In genomic region chr7:51771895-51772871, GRCm38 (mm10) we compare ENCODE assay signal across 9 mouse cellular contexts.
DNase-seq lines count a peak whose midpoint lies in the region; ATAC-seq and TF ChIP-seq lines count a peak whose summit lies in the region.
"Had no signal": no experiment of that assay in that cellular context is flagged by ENCODE, and none has a peak within 500 bp of the region (broad histone marks: within the 10 kb centered on the region; RNA-seq: fewer than 3 reads in every experiment).

No protein-coding gene starts in this region.

- H3K27ac ChIP-seq in hindbrain, embryonic 13.5 days: peak overlapping the region; percentile 91
- H3K27ac ChIP-seq in liver, embryonic 12.5 days: no peak overlapping the region
- H3K27ac ChIP-seq: liver, embryonic 13.5 days had no signal

- no peak overlapping the region for H3ac ChIP-seq in myocyte (ENCODE audit: control insufficient read depth, insufficient read length)

- WGBS in hindbrain, embryonic 13.5 days: 48% methylated on average over 8 of the region's 8 CpGs
- 69% methylated on average over 8 of the region's 8 CpGs for WGBS in liver, embryonic 12.5 days (ENCODE audit: insufficient replicate concordance)

- ATAC-seq in hindbrain, embryonic 13.5 days (ENCODE audit: low FRiP score): peak; percentile 92
- no peak for ATAC-seq in liver, embryonic 12.5 days

- peak overlapping the region; percentile 39 for H3K9ac ChIP-seq in hindbrain, embryonic 13.5 days
- no peak overlapping the region for H3K9ac ChIP-seq in liver, embryonic 12.5 days
- H3K9ac ChIP-seq: liver, embryonic 13.5 days had no signal

- no peak overlapping the region for H3K4me3 ChIP-seq in hindbrain, embryonic 13.5 days
- no peak overlapping the region for H3K4me3 ChIP-seq in myocyte
- H3K4me3 ChIP-seq in liver, embryonic 12.5 days: no peak overlapping the region
- H3K4me3 ChIP-seq: liver, embryonic 13.5 days had no signal

- H3K4me1 ChIP-seq in hindbrain, embryonic 13.5 days (replicated peaks): peaks cover 9% of the 10 kb centered on the region
- H3K4me1 ChIP-seq in liver, embryonic 12.5 days: no peaks in the 10 kb centered on the region
- H3K4me1 ChIP-seq: liver, embryonic 13.5 days had no signal

- peak; percentile 38 to 42 for DNase-seq in cerebellum, adult 18-20 months
- peak; percentile 75 for DNase-seq in embryo, embryonic 11 days
- DNase-seq in kidney, postnatal 25 days: no peak
- no peak for DNase-seq in natural killer cell, adult 2 months (ENCODE audit: low spot score in 2 of 2)
- DNase-seq: heart, adult 18-20 months; liver, embryonic 13.5 days had no signal

- H3K27me3 ChIP-seq in hindbrain, embryonic 13.5 days: no peaks in the 10 kb centered on the region
- H3K27me3 ChIP-seq in myocyte (ENCODE audit: control insufficient read depth, insufficient read depth, insufficient read length): no peaks in the 10 kb centered on the region
- no peaks in the 10 kb centered on the region for H3K27me3 ChIP-seq in liver, embryonic 12.5 days (replicated peaks)
- H3K27me3 ChIP-seq: liver, embryonic 13.5 days had no signal

- H3K9me3 ChIP-seq in hindbrain, embryonic 13.5 days: no peaks in the 10 kb centered on the region
- H3K9me3 ChIP-seq in liver, embryonic 12.5 days (replicated peaks): no peaks in the 10 kb centered on the region
- H3K9me3 ChIP-seq: liver, embryonic 13.5 days had no signal

- TF ChIP-seq POLR2A in myocyte (IDR thresholded peaks at IDR 0.05; ENCODE audit: insufficient read length, low read depth): no peak

- H3K36me3 ChIP-seq in hindbrain, embryonic 13.5 days: no peaks in the 10 kb centered on the region
- H3K36me3 ChIP-seq in myocyte (ENCODE audit: control insufficient read depth, insufficient read depth): no peaks in the 10 kb centered on the region
- H3K36me3 ChIP-seq in liver, embryonic 12.5 days: no peaks in the 10 kb centered on the region
- H3K36me3 ChIP-seq: liver, embryonic 13.5 days had no signal

- H3K4me2 ChIP-seq in hindbrain, embryonic 13.5 days: peak overlapping the region; percentile 36
- peak overlapping the region; percentile 48 for H3K4me2 ChIP-seq in myocyte (ENCODE audit: low read depth)
- H3K4me2 ChIP-seq in liver, embryonic 12.5 days: no peak overlapping the region
- H3K4me2 ChIP-seq: liver, embryonic 13.5 days had no signal

- no peaks in the 10 kb centered on the region for H3K79me2 ChIP-seq in myocyte (ENCODE audit: control insufficient read depth, insufficient read depth)

TF ChIP-seq in myocyte, 11 proteins besides CTCF, POLR2A, EP300 and RAD21:
- TF ChIP-seq MAX (IDR thresholded peaks at IDR 0.05; ENCODE audit: low read depth): no peak
- no peak for TF ChIP-seq TCF3 (IDR thresholded peaks at IDR 0.05; ENCODE audit: insufficient read length, low read depth)
- no peak for TF ChIP-seq MYOG (IDR thresholded peaks at IDR 0.05; ENCODE audit: control insufficient read depth in 1 of 3, insufficient read depth in 1 of 3, insufficient read length in 2 of 3, low read depth in 2 of 3)
- TF ChIP-seq USF1 (IDR thresholded peaks at IDR 0.05; ENCODE audit: low read depth): no peak
- TF ChIP-seq POLR2AphosphoS2 (IDR thresholded peaks at IDR 0.05; ENCODE audit: insufficient read length, low read depth): no peak
- TF ChIP-seq E2F4 (IDR thresholded peaks at IDR 0.05; ENCODE audit: insufficient read depth): no peak
- TF ChIP-seq CEBPB (IDR thresholded peaks at IDR 0.05; ENCODE audit: insufficient read depth, poor library complexity, severe bottlenecking): no peak
- no peak for TF ChIP-seq MYOD1 (IDR thresholded peaks at IDR 0.05; ENCODE audit: control insufficient read depth in 1 of 3, insufficient read length in 2 of 3, low read depth in 2 of 3)
- TF ChIP-seq REST (IDR thresholded peaks at IDR 0.05; ENCODE audit: insufficient read depth, insufficient read length): no peak
- no peak for TF ChIP-seq SRF (IDR thresholded peaks at IDR 0.05; ENCODE audit: control insufficient read depth, insufficient read length, low read depth)
- TF ChIP-seq TCF12 (IDR thresholded peaks at IDR 0.05; ENCODE audit: insufficient read depth, poor library complexity, severe bottlenecking): no peak
TF ChIP-seq in myocyte: peak in this region for 0.

Comparison
In these comparisons a context has a peak if more than half of its experiments do, and no peak if none do; other contexts are left out.
1. DNase-seq: peak in cerebellum, adult 18-20 months (2 of 2) and embryo, embryonic 11 days (single experiment); none in kidney, postnatal 25 days (0 of 2) and natural killer cell, adult 2 months (0 of 2).